Mouse (Mus musculus) right cerebral cortex, postnatal 10 days (tissue): ENCODE data around the gene Cyp26c1.

Experiments used
- DNase-seq, 2 experiments: peaks; one replicate each; pipeline ENCODE4 v3.0.0; 2021; ENCODE audit warnings: low spot score in 2 of 2

Gene Cyp26c1

GRCm38 (mm10) chr19:37685281-37685680 is at the start of gene Cyp26c1:
Gene Cyp26c1, plus strand, starts transcription at chr19:37685581.
- DNase-seq: no peak

DNA sequence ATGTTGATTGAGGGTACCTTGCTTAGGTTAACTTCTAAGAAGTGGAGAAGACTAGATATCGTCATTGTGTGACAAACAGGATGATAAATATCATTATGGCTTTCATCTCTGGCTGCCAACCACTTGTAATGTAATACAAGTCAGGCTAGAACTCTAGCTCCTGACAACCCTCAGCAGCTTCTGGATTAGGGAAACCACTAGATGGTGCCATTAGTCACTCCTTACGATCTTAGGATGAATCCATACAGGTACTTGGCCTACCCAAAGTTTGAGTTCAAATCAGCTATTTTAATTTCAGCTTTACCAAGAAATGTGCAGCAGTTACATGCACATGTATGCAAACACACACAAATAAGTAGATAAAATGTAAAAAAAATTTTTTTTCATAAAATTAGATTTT is 37.4 kb upstream of the Cyp26c1 start:
- no peak for DNase-seq

DNA sequence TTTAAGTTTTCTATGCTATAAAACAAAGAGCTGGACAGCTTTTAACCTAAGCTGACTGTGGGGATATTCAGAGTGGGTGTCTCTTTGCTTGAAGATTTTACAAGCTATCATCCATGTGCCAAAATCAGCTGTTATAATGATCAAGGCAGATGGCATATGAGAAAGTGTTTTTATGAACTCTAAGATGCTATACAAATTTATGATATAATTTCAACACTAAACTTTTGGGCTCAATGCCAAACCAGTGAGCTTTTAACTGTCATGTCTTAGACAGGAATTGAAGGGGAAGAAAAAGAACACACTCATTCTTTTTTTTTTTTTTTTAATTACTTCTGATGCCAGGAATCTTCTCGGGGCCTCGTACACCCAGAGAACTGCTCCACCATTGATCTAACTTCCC is 34.9 kb upstream of the Cyp26c1 start:
- DNase-seq: no peak

GRCm38 (mm10) chr19:37654012-37654411 is 31.4 kb upstream of the Cyp26c1 start:
- no peak for DNase-seq

GRCm38 (mm10) chr19:37656441-37656840 is 28.9 kb upstream of the Cyp26c1 start:
- DNase-seq: no peak

- DNase-seq: no peak
Measured at GRCm38 (mm10) chr19:37665256-37665655, 20.1 kb upstream of the Cyp26c1 start.

- no peak for DNase-seq
Measured at GRCm38 (mm10) chr19:37667855-37668594, 17.4 kb upstream of the Cyp26c1 start.

- DNase-seq: no peak
Measured at GRCm38 (mm10) chr19:37668657-37669056, 16.7 kb upstream of the Cyp26c1 start.

DNA sequence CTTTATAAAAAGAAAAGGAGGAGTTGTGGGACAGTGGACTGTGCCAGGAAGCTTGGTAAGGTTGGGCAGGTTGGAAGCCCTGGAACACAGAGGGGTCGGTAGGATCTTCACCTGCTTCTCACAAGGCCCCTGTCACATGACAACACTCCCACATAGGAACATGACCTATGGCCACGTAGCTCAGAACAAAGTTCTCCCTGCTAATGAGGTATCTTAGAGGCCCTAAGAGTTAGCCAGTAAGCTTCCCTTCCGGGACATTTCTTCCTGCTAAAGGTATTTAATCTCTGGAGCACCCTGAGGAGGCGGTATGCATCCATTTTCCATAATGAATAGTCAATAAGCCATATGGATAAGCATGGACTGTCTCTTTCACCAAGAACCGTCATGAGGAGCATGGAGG is 15.9 kb upstream of the Cyp26c1 start:
- DNase-seq: no peak

- no peak for DNase-seq
Measured at GRCm38 (mm10) chr19:37673393-37673792, 12.0 kb upstream of the Cyp26c1 start.

DNA sequence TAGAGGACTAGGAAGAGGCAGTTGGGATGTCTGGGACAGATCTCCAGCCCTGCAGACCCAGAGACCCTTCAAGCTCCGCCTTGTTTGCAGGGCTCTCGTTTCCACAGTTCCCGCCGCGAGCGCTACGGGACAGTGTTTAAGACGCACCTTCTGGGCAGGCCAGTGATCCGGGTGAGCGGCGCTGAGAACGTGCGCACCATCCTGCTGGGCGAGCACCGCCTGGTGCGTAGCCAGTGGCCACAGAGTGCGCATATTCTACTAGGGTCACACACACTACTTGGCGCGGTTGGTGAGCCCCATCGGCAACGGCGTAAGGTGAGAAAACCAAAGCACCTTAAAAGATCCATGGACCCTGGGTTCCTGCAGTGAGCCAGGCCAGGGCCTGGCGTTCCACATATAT is 966 bp downstream of the Cyp26c1 start:
- DNase-seq: no peak

- DNase-seq: no peak
Measured at GRCm38 (mm10) chr19:37686941-37687850, 1.8 kb downstream of the Cyp26c1 start.

GRCm38 (mm10) chr19:37689478-37689877 is 4.1 kb downstream of the Cyp26c1 start:
- no peak for DNase-seq

GRCm38 (mm10) chr19:37690716-37691115 is 5.3 kb downstream of the Cyp26c1 start:
- DNase-seq: no peak

DNA sequence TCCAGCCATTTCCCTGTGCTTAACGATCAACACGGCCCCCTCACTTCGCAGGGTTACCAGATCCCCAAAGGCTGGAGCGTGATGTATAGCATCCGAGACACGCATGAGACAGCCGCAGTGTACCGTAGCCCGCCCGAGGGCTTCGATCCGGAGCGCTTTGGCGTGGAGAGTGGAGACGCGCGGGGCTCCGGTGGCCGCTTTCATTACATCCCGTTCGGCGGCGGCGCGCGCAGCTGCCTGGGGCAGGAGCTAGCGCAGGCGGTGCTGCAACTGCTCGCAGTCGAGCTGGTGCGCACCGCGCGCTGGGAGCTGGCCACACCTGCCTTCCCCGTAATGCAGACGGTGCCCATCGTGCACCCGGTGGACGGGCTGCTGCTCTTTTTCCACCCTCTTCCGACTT is 7.5 kb downstream of the Cyp26c1 start:
- DNase-seq: peak; percentile 47 to 59

- DNase-seq: no peak
Measured at GRCm38 (mm10) chr19:37695146-37695545, 9.8 kb downstream of the Cyp26c1 start.

- DNase-seq: no peak
Measured at GRCm38 (mm10) chr19:37695762-37696602, 10.6 kb downstream of the Cyp26c1 start.

- DNase-seq: no peak
Measured at GRCm38 (mm10) chr19:37696603-37697334, 11.4 kb downstream of the Cyp26c1 start.

DNA sequence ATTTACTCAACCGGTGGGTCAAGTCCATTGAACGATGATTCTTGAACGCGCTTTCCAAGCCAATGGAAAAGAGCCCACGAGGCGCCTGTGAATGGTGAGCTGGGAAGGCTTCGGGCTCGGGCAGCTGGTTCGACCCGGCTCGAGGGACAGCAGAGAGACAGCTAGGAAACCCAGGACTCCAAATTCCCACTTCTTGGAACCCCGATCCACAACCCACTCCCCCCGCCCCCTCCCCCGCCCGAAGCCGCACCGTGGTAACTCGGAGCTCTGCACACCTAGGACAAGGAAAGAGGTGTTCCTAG is 11.9 kb downstream of the Cyp26c1 start:
- no peak for DNase-seq

- no peak for DNase-seq
Measured at GRCm38 (mm10) chr19:37697651-37698272, 12.4 kb downstream of the Cyp26c1 start, which contains the start of gene Cyp26a1. Gene Cyp26a1, plus strand, starts transcription at chr19:37697798.
